Mouse (Mus musculus) cerebellum, adult (tissue): Measurements from ENCODE around the gene Gm20906.
"Not testable (repeated sequence)": the region's sequence is repeated elsewhere in the genome, so short reads cannot be mapped to it uniquely, and the experiment has no call there.

Source experiments
- ATAC-seq: cut with Nextera tagmentation; 2 replicates; pipeline ENCODE4 v1.9.2; 2017; ENCODE audit warnings: mild to moderate bottlenecking, moderate library complexity, mixed read lengths; ENCODE audit not compliant: insufficient number of reproducible peaks, low FRiP score, low TSS enrichment

Gm20906 gene

GRCm38 (mm10) chrY:87550666-87551065 lies at the start of gene Gm20906:
Gene Gm20906, plus strand, starts transcription at chrY:87550966.
- ATAC-seq: not testable (repeated sequence)
